8 mouse cellular contexts compared by ENCODE assay signal in the genomic region with DNA sequence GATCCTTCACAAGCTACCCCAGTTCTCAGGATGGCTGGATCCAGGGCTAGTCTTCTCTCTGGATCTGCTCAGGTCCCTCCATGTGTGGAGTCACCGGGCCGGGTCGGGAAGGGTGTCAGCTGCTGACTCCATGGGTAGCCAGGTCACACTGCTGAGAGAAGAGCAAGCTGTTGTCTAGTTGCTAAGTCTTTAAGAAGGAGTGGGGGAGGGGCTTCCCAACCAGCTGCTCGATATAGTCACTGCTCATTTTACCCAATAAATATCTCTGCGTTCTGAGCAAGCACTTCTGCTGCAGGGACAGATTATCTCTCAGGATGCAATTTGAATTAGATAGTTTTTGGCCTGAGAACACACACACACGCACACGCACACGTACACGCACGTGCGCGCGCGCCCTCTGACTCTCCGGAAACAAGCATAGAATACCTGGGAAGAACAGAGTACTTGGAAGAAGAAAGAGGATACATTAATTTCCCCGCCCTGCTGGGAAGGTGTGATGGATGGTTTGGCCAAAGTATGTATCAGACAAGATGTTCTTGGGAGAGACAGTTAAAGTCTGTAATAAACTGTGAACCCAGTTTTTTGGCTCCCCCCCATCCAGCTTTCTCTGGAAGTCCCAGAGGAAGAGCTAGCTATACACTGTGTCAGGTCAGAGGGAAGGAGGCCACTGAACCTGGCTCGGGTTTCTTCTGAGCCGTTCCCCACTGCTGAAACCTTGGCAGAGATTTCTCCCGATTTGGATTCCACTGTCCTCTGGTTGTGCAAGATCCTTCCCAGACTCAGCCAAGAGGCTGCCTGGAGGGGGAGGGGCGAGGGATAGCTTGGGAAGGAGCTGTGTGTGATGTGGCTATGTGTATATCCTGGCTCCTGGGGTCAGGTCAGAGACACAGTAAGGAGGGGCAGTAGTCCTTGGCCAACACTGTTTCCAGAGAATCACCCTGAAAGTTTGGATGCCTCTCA. TPM values are rescaled to one million over a fixed set of nuclear protein-coding genes. Genes with fewer than 3 reads are reported as not detected.
A peak's percentile ranks its signal among the peaks of the same experiment; 100 is the strongest.
DNase-seq lines count a peak whose midpoint lies in the region; ATAC-seq and TF ChIP-seq lines count a peak whose summit lies in the region.

No protein-coding gene starts in this region.

- in situ Hi-C loops in ES-E14 (cut with MboI; ENCODE audit: low sequenced_read_pairs in 2 of 2, unreplicated experiment in 2 of 2) = no loop called here

- no peak for TF ChIP-seq CTCF in forebrain, postnatal 0 days (IDR thresholded peaks at IDR 0.05; ENCODE audit: low read depth)

- H3K9me3 ChIP-seq in ES-E14 (ENCODE audit: control insufficient read depth, insufficient read depth, low read depth, low read length) = no peaks in the 10 kb centered on the region
- peaks cover 10% of the 10 kb centered on the region for H3K9me3 ChIP-seq in stomach, embryonic 16.5 days (replicated peaks; ENCODE audit: control insufficient read depth, low read length)
- H3K9me3 ChIP-seq in forebrain, postnatal 0 days (ENCODE audit: low read length) = peaks cover 7% of the 10 kb centered on the region; the same call in 1 of the 2 replicates
- peaks cover 4% of the 10 kb centered on the region for H3K9me3 ChIP-seq in midbrain, embryonic 13.5 days

- H3K4me2 ChIP-seq in stomach, embryonic 16.5 days (ENCODE audit: low read depth, low read length) = no peak overlapping the region
- H3K4me2 ChIP-seq in forebrain, postnatal 0 days (ENCODE audit: low read depth) = no peak overlapping the region
- no peak overlapping the region for H3K4me2 ChIP-seq in midbrain, embryonic 13.5 days (replicated peaks)

- no peak overlapping the region for H3K27ac ChIP-seq in ES-E14 (ENCODE audit: insufficient read depth, low read depth, low read length, poor library complexity, severe bottlenecking)
- peak overlapping the region; percentile 89 for H3K27ac ChIP-seq in stomach, embryonic 16.5 days (ENCODE audit: low read length)
- no peak overlapping the region for H3K27ac ChIP-seq in forebrain, postnatal 0 days (ENCODE audit: low read depth, low read length)
- H3K27ac ChIP-seq in midbrain, embryonic 13.5 days = no peak overlapping the region

- peak; percentile 91 for ATAC-seq in stomach, embryonic 16.5 days (ENCODE audit: insufficient read depth, low FRiP score)
- no peak for ATAC-seq in forebrain, postnatal 0 days
- no peak for ATAC-seq in midbrain, embryonic 13.5 days

- WGBS in stomach, embryonic 16.5 days = 59% methylated on average over 20 of the region's 20 CpGs
- WGBS in forebrain, postnatal 0 days = 84% methylated on average over 20 of the region's 20 CpGs
- 83% methylated on average over 20 of the region's 20 CpGs for WGBS in midbrain, embryonic 13.5 days

- DNase-seq in ES-E14 (ENCODE audit: low read depth, low spot score) = peak; percentile 1
- DNase-seq in adrenal gland, postnatal 36 days = peak; percentile 67 to 78
- DNase-seq in heart, adult 9 months (ENCODE audit: low spot score in 2 of 2) = peak; percentile 81 to 89
- peak; percentile 79 to 84 for DNase-seq in kidney, postnatal 4 days
- no peak for DNase-seq in layer of hippocampus, adult 8-10 months (ENCODE audit: low spot score in 2 of 2)
- no peak for DNase-seq in forebrain, postnatal 0 days

- no peaks in the 10 kb centered on the region for H3K4me1 ChIP-seq in ES-E14 (ENCODE audit: control insufficient read depth in 2 of 2, insufficient read depth in 2 of 2, low read length in 2 of 2, poor library complexity in 1 of 2)
- peaks cover 8% of the 10 kb centered on the region; the same call in 1 of the 2 replicates for H3K4me1 ChIP-seq in stomach, embryonic 16.5 days (ENCODE audit: control insufficient read depth, insufficient read depth, low read length)
- H3K4me1 ChIP-seq in forebrain, postnatal 0 days (ENCODE audit: insufficient read depth) = no peaks in the 10 kb centered on the region
- H3K4me1 ChIP-seq in midbrain, embryonic 13.5 days (replicated peaks) = no peaks in the 10 kb centered on the region

- H3K27me3 ChIP-seq in stomach, embryonic 16.5 days (ENCODE audit: control insufficient read depth, insufficient read depth, low read length) = no peaks in the 10 kb centered on the region
- no peaks in the 10 kb centered on the region for H3K27me3 ChIP-seq in forebrain, postnatal 0 days (ENCODE audit: insufficient read depth, low read length)
- H3K27me3 ChIP-seq in midbrain, embryonic 13.5 days = no peaks in the 10 kb centered on the region

- no peaks in the 10 kb centered on the region for H3K36me3 ChIP-seq in ES-E14 (ENCODE audit: control insufficient read depth, insufficient read depth, low read length, poor library complexity, severe bottlenecking)
- H3K36me3 ChIP-seq in stomach, embryonic 16.5 days (ENCODE audit: control insufficient read depth, insufficient read depth, low read length) = no peaks in the 10 kb centered on the region
- no peaks in the 10 kb centered on the region for H3K36me3 ChIP-seq in forebrain, postnatal 0 days (ENCODE audit: insufficient read depth)
- H3K36me3 ChIP-seq in midbrain, embryonic 13.5 days = no peaks in the 10 kb centered on the region

- no peak overlapping the region for H3K4me3 ChIP-seq in ES-E14 (ENCODE audit: insufficient read depth in 1 of 2, low read depth in 1 of 2, low read length in 2 of 2, poor library complexity in 1 of 2, severe bottlenecking in 1 of 2)
- H3K4me3 ChIP-seq in stomach, embryonic 16.5 days (replicated peaks; ENCODE audit: low read length) = no peak overlapping the region
- H3K4me3 ChIP-seq in forebrain, postnatal 0 days (ENCODE audit: low read depth, low read length) = no peak overlapping the region
- no peak overlapping the region for H3K4me3 ChIP-seq in midbrain, embryonic 13.5 days (replicated peaks)

- H3K9ac ChIP-seq in ES-E14 (ENCODE audit: insufficient read depth, low read depth, low read length, poor library complexity, severe bottlenecking) = no peak overlapping the region
- no peak overlapping the region; the same call in 1 of the 2 replicates for H3K9ac ChIP-seq in stomach, embryonic 16.5 days (ENCODE audit: low read length)
- no peak overlapping the region for H3K9ac ChIP-seq in forebrain, postnatal 0 days
- no peak overlapping the region for H3K9ac ChIP-seq in midbrain, embryonic 13.5 days (replicated peaks)

TF ChIP-seq in ES-E14, 5 proteins besides CTCF, POLR2A, EP300 and RAD21:
- no peak for TF ChIP-seq CHD2 (IDR thresholded peaks at IDR 0.05; ENCODE audit: low read depth, low read length)
- TF ChIP-seq ZNF384 (IDR thresholded peaks at IDR 0.05; ENCODE audit: low read depth, low read length) = no peak
- no peak for TF ChIP-seq ZC3H11A (IDR thresholded peaks at IDR 0.05; ENCODE audit: borderline replicate concordance, low read depth, low read length)
TF ChIP-seq in ES-E14: peak in this region for 0.

RNA-seq across cellular contexts. Expression of gene Col6a2, which starts 41.0 kb away (rescaled TPM):
- total RNA-seq in ES-E14 (2012; rRNA removed) = 1.2 and 1.3 TPM in 2 replicates
- 10 to 100 TPM; 37.3 to 74.0 TPM for total RNA-seq in adrenal gland, postnatal 36 days (2021)
- 263 and 287 TPM in 2 replicates for polyA plus RNA-seq in stomach, embryonic 16.5 days (2015; fragmentation: Nextera tagmentation; extraction: Ambion mirVana)
- total RNA-seq in layer of hippocampus, adult 8-10 months (2022) = 1 to 10 TPM; 6.6 to 8.4 (median 7.7) TPM
- 13.5 and 21.5 TPM in 2 replicates for total RNA-seq in forebrain, postnatal 0 days (2014; rRNA removed)
- 10.4 and 11.6 TPM in 2 replicates for polyA plus RNA-seq in forebrain, postnatal 0 days (2015; fragmentation: Nextera tagmentation; extraction: Ambion mirVana)
- 9.5 and 12.5 TPM in 2 replicates for polyA plus RNA-seq in midbrain, embryonic 13.5 days (2015; fragmentation: Nextera tagmentation; extraction: Ambion mirVana)

Comparison
In these comparisons a context has a peak if more than half of its experiments do, and no peak if none do; other contexts are left out.
1. DNase-seq: peak in ES-E14 (single experiment), adrenal gland, postnatal 36 days (2 of 2), heart, adult 9 months (2 of 2) and kidney, postnatal 4 days (2 of 2); none in layer of hippocampus, adult 8-10 months (0 of 2) and forebrain, postnatal 0 days (single experiment).